Mouse (Mus musculus): ENCODE results near the gene Gm49322.
A peak's percentile ranks its signal among the peaks of the same experiment; 100 is the strongest.
"Not testable (repeated sequence)": the region's sequence is repeated elsewhere in the genome, so short reads cannot be mapped to it uniquely, and the experiment has no call there.

Gene Gm49322

DNA sequence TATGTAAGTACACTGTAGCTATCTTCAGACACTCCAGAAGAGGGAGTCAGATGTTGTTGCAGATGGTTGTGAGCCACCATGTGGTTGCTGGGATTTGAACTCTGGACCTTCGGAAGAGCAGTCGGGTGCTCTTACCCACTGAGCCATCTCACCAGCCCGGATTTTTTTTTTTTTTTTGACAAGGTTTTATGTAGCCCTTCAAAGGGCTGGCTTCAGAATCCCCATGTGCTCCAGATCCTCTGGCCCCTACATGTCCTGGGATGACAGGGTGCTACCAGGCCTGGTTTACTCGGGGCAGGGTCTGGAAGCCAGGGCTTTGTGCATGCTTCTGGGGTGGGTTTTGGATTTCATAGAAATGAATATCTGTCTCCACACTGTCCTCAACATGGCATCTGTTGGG is at the start of gene Gm49322:
Gene Gm49322 (plus strand): TSS at position 301 of the 400 bp plus-strand sequence.
- DNase-seq (ENCODE audit: low spot score) = not testable (repeated sequence)

DNA sequence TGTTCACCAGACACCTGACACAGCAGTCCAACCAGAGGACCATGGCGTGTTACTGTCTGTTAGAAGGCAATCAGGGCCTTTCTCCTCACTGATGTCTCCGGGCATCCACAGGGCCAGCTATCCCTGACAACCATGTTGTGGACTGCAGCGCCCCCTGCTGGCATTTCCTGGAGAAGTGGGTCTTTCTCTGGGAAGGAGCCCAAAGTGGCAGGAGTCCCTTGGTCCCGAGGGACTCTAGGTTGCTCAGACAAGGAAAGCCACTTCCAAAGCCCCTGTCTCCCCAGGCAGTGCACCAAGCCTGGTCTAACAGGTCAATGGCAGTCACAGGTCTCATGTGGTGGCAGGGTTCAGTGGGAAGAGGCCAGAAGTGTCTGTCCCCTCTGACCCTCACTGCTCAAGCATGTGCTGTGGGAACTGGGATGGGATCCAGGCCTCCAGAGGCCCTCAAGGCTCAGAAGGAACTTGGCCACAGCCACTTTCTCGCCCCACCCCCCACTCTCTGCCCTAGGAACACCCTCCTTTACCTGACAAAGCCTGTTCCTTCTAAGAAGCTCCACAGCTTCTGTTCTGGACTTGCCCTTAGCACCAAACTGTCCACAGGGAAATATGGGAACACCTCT is 48.4 kb upstream of the Gm49322 start:
- peak; percentile 96 for DNase-seq (ENCODE audit: low spot score)

DNA sequence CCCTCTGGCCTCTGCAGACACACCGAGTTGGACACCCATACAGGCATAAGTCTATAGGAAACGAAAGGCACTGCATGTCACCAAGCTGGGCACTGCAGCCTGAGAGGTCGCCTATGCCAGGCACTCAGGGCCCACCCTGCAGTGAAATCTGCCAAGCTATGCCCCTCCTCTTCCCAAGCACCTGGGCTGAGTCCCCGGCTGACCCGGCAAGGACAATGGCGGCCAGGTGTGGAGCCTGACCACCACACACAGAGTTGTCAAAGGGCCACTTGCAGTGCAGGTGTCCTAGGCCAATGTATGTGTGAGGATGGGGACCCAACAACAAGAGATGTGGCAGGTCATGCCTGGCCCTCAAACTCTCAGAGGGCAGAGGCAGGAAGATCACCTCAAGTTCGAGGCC is 46.4 kb upstream of the Gm49322 start:
- no peak for DNase-seq (ENCODE audit: low spot score)

DNA sequence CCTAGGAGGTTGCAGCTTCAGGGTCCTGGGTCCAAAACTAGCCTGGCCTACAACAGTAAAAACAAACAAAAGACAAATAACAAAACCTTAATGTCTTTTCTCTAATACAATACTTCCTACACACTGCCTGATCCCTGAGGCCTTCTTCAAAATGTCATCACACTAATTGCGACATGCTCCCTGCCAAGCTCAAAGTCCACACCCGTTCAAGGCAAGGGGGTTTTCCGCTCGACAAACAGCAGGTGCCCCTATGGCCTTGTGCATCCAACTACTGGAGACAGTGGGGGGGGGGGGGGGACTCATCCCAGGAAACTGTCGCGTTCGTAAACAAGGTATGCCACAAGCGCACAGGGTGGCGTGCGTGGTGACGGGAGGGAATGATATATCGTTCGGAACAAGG is 45.2 kb upstream of the Gm49322 start:
- DNase-seq (ENCODE audit: low spot score) = no peak

DNA sequence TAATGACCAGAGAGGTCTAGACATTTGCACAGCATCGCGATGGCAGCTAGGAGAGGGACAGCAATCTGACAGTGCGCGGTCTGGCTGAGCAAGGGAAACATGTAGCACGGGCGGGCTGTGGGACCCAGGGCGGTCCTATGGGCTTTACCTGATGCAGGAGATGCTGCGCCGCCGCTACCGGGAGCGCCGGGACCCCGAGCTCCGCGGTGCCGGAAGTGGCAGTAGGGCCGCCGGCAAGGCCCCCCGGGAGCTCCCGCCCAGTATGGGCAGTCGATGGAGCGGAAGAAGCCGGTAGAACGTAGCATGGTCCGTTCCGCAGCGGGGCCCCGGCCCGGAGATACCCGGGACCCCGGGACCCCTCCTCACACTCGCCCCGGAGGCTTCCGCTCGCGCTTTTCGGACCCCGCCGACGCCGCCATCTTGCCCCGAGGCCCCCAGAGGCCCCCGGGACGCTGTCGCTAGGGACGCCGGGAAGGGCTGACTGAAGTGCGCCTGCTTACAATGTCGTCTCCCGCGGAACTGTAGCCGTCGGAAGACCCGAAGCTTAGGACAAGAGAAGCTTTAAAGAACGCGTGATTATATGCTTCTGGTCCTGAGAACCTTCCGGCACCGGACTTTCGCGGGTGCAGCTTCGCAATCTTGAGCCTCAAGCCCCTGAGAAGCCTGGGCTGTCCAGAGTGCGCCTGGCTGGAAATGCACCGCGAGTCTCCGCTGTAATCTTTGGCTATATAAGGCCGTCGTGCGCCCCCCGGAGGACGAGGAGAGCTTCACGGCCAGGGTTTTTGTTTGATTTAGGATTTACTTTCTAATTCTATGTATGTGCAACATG is 44.5 kb upstream of the Gm49322 start, which contains the start of gene Rexo1:
Gene Rexo1 (minus strand): TSS at position 445 of the 829 bp plus-strand sequence.
- peak; percentile 95 for DNase-seq (ENCODE audit: low spot score)

DNA sequence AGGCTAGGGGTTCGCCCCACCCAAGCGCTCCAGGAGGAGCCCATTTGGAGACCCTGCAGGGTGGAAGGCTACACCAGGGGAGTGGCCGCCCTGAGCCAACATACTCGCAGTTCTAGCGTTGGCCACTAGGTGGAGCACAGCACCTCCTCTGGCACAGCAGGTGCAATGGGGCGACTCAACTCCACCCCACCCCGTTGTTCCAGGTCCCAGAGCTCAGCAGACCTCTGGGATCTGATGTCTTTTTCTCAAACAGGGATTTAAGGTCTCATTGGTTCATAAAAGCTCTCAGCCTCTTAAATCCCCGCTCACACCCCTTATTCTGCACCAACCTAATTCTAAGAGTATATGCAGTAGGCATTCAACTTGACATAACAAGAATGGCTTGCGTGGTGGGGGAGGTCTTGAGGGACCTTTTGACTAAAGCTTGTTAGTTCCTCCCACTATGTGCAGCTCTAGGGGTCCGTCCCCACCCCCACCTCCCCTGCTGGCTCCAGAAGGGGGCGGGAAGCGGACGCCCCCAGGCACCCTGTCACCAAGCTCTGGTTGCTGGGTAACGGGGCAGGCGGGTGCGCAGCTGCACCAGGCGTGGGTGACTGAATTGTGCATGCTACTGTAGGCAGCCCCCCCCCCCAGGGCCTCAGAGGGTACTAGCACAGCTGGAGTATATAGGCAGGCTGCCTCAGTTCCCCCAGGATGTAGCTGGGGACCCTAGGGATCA is 39.3 kb upstream of the Gm49322 start:
- peak; percentile 94 for DNase-seq (ENCODE audit: low spot score)

DNA sequence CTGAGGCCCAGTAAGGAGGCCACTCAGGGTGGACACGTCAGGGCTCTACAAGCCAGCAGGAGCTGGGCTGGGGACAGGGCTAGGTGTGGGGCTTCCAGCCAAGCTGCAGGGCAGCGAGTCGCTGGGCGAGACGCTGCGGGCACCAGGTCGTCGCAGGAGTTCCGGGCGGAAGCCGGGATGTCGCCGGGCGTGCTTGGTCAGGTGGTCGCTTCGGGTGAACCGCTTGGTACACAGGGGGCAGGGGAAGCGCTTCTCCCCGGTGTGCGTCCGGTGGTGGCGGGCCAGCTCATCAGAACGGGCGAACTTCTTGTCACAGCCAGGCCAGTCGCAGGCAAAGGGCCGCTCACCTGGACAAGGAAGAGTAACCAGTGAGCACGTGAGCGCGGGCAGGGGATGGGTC is 36.9 kb upstream of the Gm49322 start:
- DNase-seq (ENCODE audit: low spot score) = no peak

DNA sequence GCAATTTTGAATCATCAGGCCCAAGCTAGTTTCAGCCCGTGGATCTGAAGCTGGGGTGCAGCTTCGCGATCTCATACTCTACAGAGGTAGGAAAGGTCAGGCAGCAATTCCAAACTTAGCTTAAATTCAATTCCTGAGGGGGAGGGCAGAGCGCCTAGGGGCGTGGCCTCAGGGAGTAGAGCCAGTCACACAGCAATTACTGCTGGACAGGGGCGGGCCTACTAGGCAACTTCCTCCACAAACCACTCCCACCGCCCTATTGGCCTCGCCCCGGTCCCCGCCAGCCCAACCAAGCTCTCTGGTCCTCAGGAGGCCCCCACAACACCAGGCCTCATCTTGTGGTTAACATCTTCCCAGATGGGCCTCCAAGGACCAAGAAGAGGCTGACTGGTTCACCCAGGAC is 36.2 kb upstream of the Gm49322 start:
- DNase-seq (ENCODE audit: low spot score) = peak; percentile 81

DNA sequence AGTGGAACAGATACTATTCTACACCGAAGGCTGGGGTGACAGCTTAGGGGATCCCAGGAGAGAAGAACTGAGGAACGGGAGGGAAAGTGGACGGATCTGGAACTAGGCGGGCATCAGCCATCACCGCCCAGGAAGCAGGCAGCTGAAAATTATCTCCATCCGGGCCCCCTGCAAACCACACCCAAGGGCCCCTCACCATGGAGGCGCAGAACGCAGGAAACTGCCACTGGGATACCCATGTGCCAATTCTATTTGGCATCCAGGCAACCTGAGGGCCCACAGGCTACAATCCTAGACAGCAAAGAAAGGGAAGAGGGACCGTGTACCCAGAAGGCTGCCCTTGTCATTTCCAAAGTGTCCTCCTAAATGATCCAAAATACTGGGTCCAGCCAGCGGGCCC is 35.4 kb upstream of the Gm49322 start:
- DNase-seq (ENCODE audit: low spot score) = no peak

DNA sequence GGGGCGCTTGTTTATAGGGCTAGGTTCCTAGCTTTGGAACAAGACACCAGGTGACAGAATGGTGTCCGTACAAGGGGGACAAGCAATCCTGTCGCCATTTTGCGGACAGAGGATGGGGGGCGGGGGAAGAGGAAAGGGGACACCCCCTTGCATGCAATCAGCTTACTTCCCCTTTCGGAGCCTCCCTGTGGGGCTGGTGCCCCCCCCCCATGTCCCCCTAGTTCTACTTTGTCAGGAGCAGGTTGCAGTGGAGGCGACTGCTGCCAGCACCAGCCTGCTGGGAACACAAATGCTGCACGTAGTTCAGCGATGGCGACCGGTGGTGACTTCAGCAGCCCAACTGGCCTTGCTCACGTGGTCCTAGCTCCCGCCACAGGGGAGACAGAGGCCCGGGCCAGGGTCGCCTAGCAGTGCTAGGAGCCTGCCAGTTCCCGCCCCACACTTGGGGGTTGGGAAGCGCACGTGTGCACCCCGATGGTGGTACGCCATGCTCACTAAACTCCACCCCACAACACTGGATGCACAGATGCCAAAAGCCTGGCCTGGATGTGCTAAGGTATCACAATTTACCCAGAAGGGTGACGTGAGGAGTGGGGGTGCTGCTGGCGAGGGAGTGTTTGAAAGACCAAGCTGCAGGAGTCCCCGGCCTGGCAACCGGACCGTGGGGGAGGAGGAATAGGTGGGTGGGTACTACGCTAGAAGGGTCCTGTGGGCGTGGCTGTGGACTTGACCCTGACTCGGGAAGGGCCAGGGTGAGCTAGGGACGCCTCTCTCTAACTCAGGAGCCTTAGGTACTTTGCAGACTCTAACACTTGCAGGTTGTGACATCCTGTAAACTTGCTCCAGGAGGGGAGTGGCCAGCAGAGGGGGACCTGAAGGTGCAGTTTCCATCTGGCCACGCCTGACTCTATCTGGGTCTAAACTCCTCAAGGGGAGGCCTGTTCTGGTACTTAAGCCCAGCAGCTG is 34.7 kb upstream of the Gm49322 start:
- DNase-seq (ENCODE audit: low spot score) = peak; percentile 72

DNA sequence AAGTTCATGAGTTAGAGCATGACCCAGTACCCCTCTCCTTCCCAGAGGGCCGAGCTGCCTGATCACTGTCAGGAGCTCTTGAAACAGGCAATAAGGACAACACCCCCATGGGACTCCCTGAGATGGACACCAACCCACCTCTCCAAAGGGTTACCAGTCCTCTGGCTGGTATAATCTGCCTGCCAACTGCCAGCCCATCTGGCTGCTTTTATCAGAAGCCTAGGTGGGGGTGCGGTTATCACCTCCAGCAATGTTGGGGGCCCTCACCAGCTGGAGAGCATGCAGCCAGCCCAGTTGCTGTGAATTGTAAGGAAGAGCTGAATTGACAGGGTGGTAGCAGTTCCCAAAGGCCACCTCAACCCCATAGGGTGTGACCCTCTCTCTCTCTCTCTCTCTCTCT is 33.3 kb upstream of the Gm49322 start:
- DNase-seq (ENCODE audit: low spot score) = no peak

DNA sequence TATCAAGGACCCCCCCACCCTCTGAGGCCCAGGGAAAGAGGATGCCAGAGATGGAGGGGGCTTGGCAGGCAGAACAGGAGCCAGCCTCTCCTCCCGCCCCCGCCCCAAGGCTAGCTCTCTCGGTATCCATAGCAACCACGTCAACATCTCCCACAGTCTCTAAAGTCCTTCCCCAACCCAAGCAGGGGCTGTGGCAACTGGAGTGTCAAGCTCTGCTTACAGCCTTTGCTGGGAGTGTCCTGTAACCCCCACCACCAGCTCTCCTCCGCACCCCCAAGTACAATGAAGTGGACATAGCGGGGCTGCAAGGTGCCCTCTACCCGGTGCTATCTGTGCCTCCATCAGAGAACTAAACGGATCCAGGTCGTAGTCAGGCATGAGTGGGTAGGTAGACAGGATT is 31.9 kb upstream of the Gm49322 start:
- no peak for DNase-seq (ENCODE audit: low spot score)

DNA sequence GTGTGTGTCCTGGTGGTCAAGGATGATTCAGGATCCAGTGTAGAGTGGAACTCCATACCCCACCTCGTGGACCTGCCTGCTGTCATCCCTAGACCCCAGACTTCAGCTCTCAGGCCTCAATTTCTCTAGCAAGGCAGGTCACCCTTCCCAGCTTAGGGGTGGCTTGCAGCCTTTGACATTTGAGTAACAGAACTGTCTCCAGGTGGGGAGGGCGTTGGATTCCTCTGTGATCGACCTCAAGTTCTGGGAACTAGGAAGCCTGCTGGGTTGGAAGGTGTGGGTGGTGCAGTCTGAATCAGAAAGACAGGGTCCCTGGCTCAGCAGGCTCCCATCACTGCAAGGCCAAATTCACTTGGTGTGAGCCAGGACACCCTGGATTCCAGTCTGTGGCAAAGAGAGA is 30.9 kb upstream of the Gm49322 start:
- DNase-seq (ENCODE audit: low spot score) = no peak

DNA sequence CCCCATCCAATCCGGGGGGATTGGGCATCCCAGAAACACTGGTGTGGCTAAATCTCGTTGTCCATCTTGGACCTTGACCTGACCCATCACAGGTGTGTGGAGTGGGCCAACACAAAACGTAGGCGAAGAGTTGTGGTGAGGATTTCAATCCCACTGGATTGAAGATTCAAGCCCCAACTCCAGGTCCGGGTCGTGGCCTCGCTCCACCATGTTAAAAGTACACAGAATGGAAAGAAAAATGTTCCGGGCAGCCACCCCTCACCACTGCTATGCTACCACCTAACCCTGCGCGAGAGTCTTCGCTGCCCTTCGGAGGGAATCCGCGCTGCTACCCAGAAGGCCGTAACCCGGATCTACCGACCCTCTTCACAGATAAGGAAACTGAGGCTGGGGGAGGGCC is 29.9 kb upstream of the Gm49322 start:
- DNase-seq (ENCODE audit: low spot score) = no peak

DNA sequence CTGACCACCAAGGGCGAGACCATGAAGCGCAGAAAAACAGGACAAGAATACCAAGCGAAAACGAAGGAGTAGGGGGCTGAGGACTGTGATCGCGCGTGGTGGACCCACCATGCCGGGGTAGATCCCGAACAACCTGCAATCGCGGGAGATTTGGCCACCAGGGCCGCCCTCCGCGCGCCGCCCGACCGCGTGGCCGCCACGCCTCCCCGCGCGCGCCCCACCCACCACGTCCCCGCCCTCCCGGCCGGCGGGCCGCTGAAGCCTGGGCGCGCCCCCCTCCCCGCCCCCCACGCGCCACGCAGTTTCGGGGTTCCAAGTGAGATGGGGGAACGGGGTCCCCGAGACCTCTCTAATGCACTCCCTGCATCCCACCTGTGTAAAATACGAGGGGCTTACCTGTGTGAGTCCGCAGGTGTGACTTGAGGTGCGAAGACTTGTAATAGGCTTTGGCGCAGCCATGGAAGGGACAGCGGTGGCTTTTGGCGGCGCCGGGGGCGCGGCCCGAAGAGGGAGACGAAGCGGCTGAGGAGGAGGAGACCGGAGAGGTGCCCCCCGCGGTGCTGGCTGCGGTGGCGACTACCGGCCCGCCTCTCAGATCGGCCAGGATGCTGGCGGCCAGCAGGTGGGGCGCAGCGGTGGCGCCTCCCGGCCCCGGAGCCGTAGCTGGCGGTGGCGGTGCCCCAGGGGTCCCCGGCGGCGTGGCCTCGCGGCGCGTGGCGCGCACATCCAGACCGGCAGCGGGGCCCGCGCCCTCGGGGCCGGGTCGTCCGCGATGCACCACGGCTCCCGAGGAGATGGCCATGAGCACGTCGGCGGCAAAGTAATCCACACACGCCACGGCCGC is 29.2 kb upstream of the Gm49322 start:
- peak; percentile 85 for DNase-seq (ENCODE audit: low spot score)

DNA sequence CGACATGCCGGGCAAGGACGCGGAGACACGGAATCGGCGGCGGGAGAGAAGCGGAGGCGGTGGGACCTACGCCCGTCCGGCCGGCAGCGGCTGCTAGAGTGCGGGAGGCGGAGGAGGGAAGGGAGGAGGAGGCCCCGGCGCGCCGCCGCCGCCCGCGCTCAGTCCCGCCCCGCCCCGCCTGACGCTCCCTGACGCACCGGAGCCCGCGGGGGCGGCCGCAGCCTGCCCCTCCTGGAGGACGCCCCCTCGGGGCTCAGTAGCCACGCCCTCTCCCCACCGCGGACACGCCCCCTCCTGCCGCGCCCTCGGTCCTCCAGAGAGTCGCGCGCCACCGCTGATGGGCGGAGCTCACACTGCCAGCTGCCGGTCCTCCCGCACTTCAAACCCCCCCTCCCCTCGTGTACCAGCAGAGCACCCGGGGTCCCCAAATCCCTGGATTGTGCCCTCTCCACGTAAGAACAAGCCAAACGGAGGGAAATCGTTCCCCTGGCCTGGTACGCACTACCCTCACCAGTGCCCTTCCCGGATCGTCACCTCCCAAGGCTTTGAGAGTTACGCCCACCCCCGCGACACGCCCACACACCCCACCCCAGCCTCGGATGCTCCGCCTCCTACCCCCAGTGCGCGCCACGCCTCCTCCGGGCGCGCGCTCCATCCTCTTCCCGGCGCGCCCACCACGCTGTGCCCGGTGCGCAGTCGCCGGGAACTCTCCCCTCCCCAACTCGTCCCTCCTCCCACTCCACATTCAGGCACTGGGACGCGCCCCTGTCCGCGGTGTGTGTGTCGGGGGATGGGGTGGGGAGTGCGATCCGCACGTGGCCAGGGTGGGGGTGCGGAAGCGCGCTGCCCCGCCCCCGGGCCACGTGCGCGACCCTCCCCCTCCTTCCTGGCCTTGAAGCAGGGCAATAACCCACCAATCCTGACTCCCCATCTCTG is 28.4 kb upstream of the Gm49322 start, which contains the start of gene Klf16:
Gene Klf16 (minus strand): TSS at position 127 of the 936 bp plus-strand sequence.
- peak; percentile 100 for DNase-seq (ENCODE audit: low spot score)

DNA sequence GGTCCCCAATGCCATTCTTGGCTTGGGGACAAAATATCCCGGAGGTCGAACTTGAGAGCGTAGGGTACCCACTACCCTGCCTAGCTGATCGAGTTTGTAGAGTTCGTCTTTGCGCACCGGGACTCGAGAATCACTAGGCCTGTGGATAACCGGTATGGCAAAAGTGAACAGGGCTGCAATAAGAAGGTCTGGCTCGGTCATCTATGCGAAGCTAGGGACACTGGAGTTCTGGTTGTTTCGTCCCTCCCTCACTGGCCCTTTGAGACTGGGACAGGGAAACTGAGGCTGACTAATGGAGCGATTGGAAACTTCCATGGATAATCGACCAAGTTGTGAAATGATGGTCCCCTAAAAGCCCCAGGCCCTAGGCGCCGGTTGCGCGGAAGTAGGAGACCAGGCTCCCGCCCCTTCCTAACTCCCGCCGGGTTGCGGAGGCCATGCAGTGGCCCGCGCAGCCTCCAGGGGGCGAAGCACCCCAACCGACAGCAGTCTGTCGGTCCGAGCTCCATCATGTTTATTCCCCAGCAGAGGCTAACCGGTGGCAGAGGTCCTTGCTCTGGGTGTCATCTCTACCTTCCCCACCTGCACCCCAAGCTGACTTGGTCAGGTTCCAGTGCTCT is 27.6 kb upstream of the Gm49322 start:
- DNase-seq (ENCODE audit: low spot score) = peak; percentile 91

DNA sequence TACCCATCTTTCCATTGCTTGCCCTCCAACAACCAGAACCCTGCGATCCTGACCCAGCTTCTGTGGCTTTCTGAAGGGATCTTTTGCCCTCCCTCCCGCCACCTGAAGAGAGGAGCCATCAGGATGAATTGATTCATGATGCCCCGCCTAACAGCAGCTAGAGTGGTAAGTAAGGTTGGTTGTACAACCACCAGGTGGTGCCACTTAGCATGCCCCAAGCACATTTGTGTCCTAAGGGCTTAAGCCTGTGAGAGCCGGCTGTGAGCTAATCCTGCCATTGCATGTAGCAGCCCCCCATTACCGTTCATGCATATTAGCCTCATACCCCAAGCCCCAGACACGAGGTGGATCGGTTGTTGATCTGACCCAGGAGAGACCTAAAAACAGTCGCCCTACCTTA is 26.9 kb upstream of the Gm49322 start:
- peak; percentile 76 for DNase-seq (ENCODE audit: low spot score)

DNA sequence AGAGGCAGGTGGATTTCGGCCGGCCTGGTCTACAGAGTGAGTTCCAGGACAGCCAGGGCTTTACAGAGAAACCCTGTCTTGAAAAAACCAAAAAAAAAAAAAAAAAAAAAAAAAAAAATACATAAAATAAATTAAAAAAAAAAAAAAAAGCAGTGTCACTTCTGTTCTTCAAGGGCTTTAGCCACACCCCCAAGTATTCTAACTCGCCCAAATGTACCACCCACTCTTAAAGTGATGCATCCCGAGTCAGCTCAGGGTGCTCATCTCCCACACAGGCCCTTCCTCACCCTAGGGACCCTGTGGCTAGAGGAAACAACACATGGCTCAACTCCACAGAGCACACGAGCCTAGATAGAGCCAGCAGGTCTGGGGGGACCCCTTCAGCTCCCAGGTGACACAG is 22.8 kb upstream of the Gm49322 start:
- DNase-seq (ENCODE audit: low spot score) = no peak
